Mouse (Mus musculus): Measurements from ENCODE around the gene Hdgfl2.
"Not testable (repeated sequence)": the region's sequence is repeated elsewhere in the genome, so short reads cannot be mapped to it uniquely, and the experiment has no call there.

Hdgfl2 gene

GRCm38 (mm10) chr17:56104821-56105220 lies 25.4 kb downstream of the Hdgfl2 start:
- in situ Hi-C loops (cut with MboI) = not testable (repeated sequence)

- in situ Hi-C loops (cut with MboI) = not testable (repeated sequence)
These were observed 27.0 kb downstream of the Hdgfl2 start for GRCm38 (mm10) chr17:56106436-56106835.

GRCm38 (mm10) chr17:56106981-56107380 lies 27.5 kb downstream of the Hdgfl2 start:
- in situ Hi-C loops (cut with MboI) = no loop called here

GRCm38 (mm10) chr17:56107736-56108135 lies 28.3 kb downstream of the Hdgfl2 start:
- in situ Hi-C loops (cut with MboI) = no loop called here

GRCm38 (mm10) chr17:56108334-56109044 lies 29.1 kb downstream of the Hdgfl2 start:
- in situ Hi-C loops (cut with MboI) = no loop called here

- in situ Hi-C loops (cut with MboI) = no loop called here
These were observed 30.0 kb downstream of the Hdgfl2 start, which contains the start of gene Plin4 for GRCm38 (mm10) chr17:56109219-56110051. Plin4 (minus strand) TSS chr17:56109803.

- in situ Hi-C loops (cut with MboI) = no loop called here
These were observed 31.1 kb downstream of the Hdgfl2 start for GRCm38 (mm10) chr17:56110571-56110970.

GRCm38 (mm10) chr17:56111021-56111420 lies 31.6 kb downstream of the Hdgfl2 start:
- in situ Hi-C loops (cut with MboI) = no loop called here

GRCm38 (mm10) chr17:56111864-56112263 lies 32.4 kb downstream of the Hdgfl2 start:
- in situ Hi-C loops (cut with MboI) = no loop called here

- in situ Hi-C loops (cut with MboI) = no loop called here
These were observed 33.3 kb downstream of the Hdgfl2 start for GRCm38 (mm10) chr17:56112743-56113142.

GRCm38 (mm10) chr17:56116193-56116592 lies 36.8 kb downstream of the Hdgfl2 start:
- in situ Hi-C loops (cut with MboI) = no loop called here

GRCm38 (mm10) chr17:56117251-56117710 lies 37.8 kb downstream of the Hdgfl2 start, which contains the start of gene Plin5:
Plin5 (minus strand) TSS chr17:56117596.
- in situ Hi-C loops (cut with MboI) = no loop called here

GRCm38 (mm10) chr17:56119431-56119830 lies 40.0 kb downstream of the Hdgfl2 start:
- in situ Hi-C loops (cut with MboI) = no loop called here

GRCm38 (mm10) chr17:56119981-56120880 lies 40.8 kb downstream of the Hdgfl2 start:
- in situ Hi-C loops (cut with MboI) = no loop called here

GRCm38 (mm10) chr17:56121826-56122225 lies 42.4 kb downstream of the Hdgfl2 start, which contains the start of gene Lrg1:
Lrg1 (minus strand) TSS chr17:56122001.
- in situ Hi-C loops (cut with MboI) = no loop called here

- in situ Hi-C loops (cut with MboI) = no loop called here
These were observed 43.7 kb downstream of the Hdgfl2 start for GRCm38 (mm10) chr17:56123161-56123560.

- in situ Hi-C loops (cut with MboI) = no loop called here
These were observed 44.4 kb downstream of the Hdgfl2 start for GRCm38 (mm10) chr17:56123681-56124340.

- in situ Hi-C loops (cut with MboI) = no loop called here
These were observed 45.2 kb downstream of the Hdgfl2 start for GRCm38 (mm10) chr17:56124377-56125275.

- in situ Hi-C loops (cut with MboI) = no loop called here
These were observed 45.8 kb downstream of the Hdgfl2 start for GRCm38 (mm10) chr17:56125276-56125630.

GRCm38 (mm10) chr17:56126175-56126574 lies 46.7 kb downstream of the Hdgfl2 start:
- in situ Hi-C loops (cut with MboI) = no loop called here
